Mouse (Mus musculus) hindbrain, postnatal 0 days (tissue): Measurements from ENCODE around the gene Laptm5. TPM values are rescaled to one million over a fixed set of nuclear protein-coding genes. Genes with fewer than 3 reads are reported as not detected.

Source experiments
- ATAC-seq: fragments of 200-750 bp; cut with Nextera tagmentation; 2 replicates; pipeline ENCODE4 v1.8.0; 2017; ENCODE audit warnings: mild to moderate bottlenecking, moderate TSS enrichment, moderate library complexity
- DNase-seq: peaks from one replicate; pipeline ENCODE4 v3.0.0-alpha.2; 2015; ENCODE audit warnings: low spot score
- H3K27ac ChIP-seq: fragments of 300-500 bp; sonication (generic); 2 replicates; pipeline ENCODE4 v1.5.1; 2014; ENCODE audit warnings: mild to moderate bottlenecking
- H3K27me3 ChIP-seq: fragments of 300-500 bp; sonication (generic); 2 replicates; pipeline ENCODE4 v1.6.1; 2014; ENCODE audit warnings: low read length, mixed read lengths; ENCODE audit not compliant: insufficient read depth
- H3K36me3 ChIP-seq: fragments of 300-500 bp; sonication (generic); 2 replicates; pipeline ENCODE4 v1.6.1; 2014; ENCODE audit warnings: low read length, mixed read lengths; ENCODE audit not compliant: insufficient read depth
- H3K4me1 ChIP-seq: fragments of 300-500 bp; sonication (generic); 2 replicates; pipeline ENCODE4 v1.6.1; 2014; ENCODE audit warnings: antibody characterized with exemption, low read length, mixed read lengths; ENCODE audit not compliant: insufficient read depth
- H3K4me2 ChIP-seq: fragments of 300-500 bp; sonication (generic); 2 replicates; pipeline ENCODE4 v1.6.1; 2014; ENCODE audit warnings: low read depth, mild to moderate bottlenecking, low read length, moderate library complexity, mixed read lengths
- H3K4me3 ChIP-seq: fragments of 300-500 bp; sonication (generic); 2 replicates; pipeline ENCODE4 v1.5.1; 2014; ENCODE audit warnings: low read length
- H3K9ac ChIP-seq: fragments of 300-500 bp; sonication (generic); replicated peaks from 2 replicates; pipeline ENCODE4 v1.6.1; 2014; ENCODE audit warnings: mild to moderate bottlenecking, low read length, moderate library complexity, mixed read lengths
- H3K9me3 ChIP-seq: fragments of 300-500 bp; sonication (generic); 2 replicates; pipeline ENCODE4 v1.6.1; 2016; ENCODE audit warnings: low read length, mixed read lengths
- CTCF ChIP-seq: IDR thresholded peaks from 2 replicates; pipeline ENCODE4 v1.5.1; 2016; ENCODE audit warnings: antibody characterized with exemption, control low read depth, low read depth
- WGBS: fragments of 180-500 bp; shearing (Covaris S2); extraction: QIAGEN DNeasy Blood & Tissue Kit; methylation state at CpG from one replicate; pipeline ENCODE4 v1.1.7; 2014; 5-methylcytosine and 5-hydroxymethylcytosine counted together
- polyA plus RNA-seq: library from polyadenylated mRNA; unstranded; fragments of >200 nt; fragmentation: Nextera tagmentation; extraction: Ambion mirVana; gene quantifications from 2 replicates; pipeline ENCODE4 v1.2.1, GENCODE M21; 2015
- total RNA-seq: library from RNA; depleted of rRNA; stranded (reverse); fragments of >200 nt; gene quantifications from 2 replicates; pipeline ENCODE4 v1.2.3, GENCODE M21; 2014; rRNA removed

Laptm5 gene
- total RNA-seq = 42.8 and 71.4 TPM in 2 replicates
- polyA plus RNA-seq = 40.8 and 43.1 TPM in 2 replicates

DNA sequence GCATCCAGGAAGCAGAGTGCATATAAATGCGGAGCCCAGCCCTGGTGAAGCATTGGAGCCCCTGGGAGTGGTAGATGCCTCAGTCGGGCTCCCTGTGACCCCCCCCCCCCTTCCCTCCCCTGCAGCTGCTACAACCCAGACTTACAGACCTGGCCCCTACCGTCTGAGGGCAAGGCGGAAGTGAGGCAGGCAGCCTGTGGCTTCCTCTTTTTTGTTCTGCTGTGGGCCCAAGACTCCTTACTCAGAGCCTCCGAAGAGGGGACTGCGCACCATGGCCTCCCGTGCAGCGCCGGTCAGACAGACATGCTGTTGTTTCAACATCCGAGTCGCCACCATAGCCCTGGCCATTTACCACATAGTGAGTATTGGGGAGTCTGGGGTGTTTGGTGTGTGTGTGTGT, at the start of gene Laptm5:
Gene Laptm5, plus strand, starts transcription at position 49 of the 400 bp plus-strand sequence.
- TF ChIP-seq CTCF = no peak
- no peaks in the 10 kb centered on the region for H3K4me1 ChIP-seq
- no peak for ATAC-seq
- 69% methylated on average over 11 of the region's 11 CpGs for WGBS
- no peak within 1 kb of the TSS for H3K27ac ChIP-seq
- H3K4me3 ChIP-seq = no peak within 1 kb of the TSS
- H3K27me3 ChIP-seq = no peaks in the 10 kb centered on the region
- no peaks in the 10 kb centered on the region for H3K9me3 ChIP-seq
- no peak within 1 kb of the TSS for H3K9ac ChIP-seq
- no peaks in the 10 kb centered on the region for H3K36me3 ChIP-seq
- no peak within 1 kb of the TSS for H3K4me2 ChIP-seq
- no peak for DNase-seq

DNA sequence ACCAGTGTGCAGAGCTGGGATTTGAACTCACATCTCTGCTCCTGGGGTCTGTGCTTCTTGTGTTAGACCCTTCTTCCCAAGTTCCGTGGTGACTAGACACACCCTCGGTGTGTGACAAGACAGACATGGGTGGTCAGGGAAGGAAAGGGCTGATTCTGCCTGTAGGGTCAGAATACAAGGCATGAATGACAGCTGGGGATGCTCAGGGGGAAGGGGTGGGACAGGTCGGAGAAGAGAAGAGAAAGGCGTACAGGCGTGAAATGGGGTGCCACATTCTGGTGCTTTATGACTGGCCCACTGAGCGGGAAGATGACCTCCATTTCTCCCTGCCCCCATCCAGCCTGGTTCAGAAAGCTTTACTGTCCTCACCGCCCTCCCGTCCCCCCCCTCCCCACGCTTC, 47.5 kb upstream of the Laptm5 start:
- no peaks in the 10 kb centered on the region for H3K9me3 ChIP-seq
- H3K27ac ChIP-seq = peak overlapping the region; percentile 86
- DNase-seq (no peak), ATAC-seq (peak; percentile 18)
- H3K4me1 ChIP-seq = peaks cover 34% of the 10 kb centered on the region
- WGBS = 14% methylated on average over 9 of the region's 9 CpGs
- no peak for TF ChIP-seq CTCF
- no peaks in the 10 kb centered on the region for H3K27me3 ChIP-seq
- H3K4me2 ChIP-seq = peak overlapping the region; percentile 18; the same call in 1 of the 2 replicates
- H3K4me3 ChIP-seq = no peak overlapping the region
- H3K36me3 ChIP-seq = no peaks in the 10 kb centered on the region
- H3K9ac ChIP-seq = no peak overlapping the region

DNA sequence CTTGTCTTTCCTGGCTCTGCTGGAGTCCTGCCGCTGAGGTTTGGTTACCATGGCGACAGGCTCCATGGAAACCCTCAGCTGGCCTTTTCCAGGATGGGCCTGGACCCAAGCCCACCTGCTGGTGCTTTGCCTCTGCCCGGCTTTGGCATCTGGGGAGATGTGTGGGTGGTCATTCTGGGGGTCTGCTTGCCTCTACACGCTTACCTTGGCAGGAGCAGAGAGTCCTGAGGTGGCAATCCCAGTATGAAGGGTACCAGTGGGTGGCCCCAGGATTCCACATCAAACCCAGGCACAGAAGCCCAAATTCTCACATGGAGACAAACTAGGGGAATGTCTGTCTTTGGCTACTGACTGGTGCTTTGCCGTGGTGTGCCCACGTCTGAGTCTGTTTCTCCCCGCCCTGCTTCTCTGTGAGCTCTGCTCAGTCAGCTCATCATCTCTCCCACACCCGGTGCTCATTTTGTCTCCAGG, 47.0 kb upstream of the Laptm5 start:
- no peak overlapping the region for H3K9ac ChIP-seq
- no peak overlapping the region for H3K4me2 ChIP-seq
- ATAC-seq = peak; percentile 67
- H3K27ac ChIP-seq = peak overlapping the region; percentile 86
- H3K9me3 ChIP-seq = no peaks in the 10 kb centered on the region
- H3K27me3 ChIP-seq = no peaks in the 10 kb centered on the region
- peaks cover 32% of the 10 kb centered on the region for H3K4me1 ChIP-seq
- H3K36me3 ChIP-seq = no peaks in the 10 kb centered on the region
- H3K4me3 ChIP-seq = no peak overlapping the region
- TF ChIP-seq CTCF = peak; percentile 3; the same call in 1 of the 2 replicates
- DNase-seq = peak; percentile 94
- 7% methylated on average over 8 of the region's 8 CpGs for WGBS

DNA sequence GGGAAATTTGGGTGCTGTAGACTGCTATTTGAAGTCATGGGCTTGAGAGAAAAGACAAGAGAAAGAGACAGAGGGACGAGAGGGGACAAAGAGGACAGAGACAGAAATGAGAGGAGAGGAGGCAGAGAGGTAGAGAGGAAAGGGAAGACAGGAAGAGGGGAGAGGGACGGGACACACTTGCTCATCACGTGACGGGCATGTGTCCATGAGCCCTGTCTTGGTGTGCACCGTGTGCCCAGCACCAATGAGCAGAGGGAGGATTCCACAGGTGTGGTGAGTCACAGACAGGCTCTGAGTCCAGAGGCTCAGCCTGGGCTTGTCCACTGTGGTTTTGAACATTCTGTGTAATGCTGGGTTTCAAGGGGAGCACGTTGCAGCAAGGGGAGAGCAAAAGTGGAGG, 45.0 kb upstream of the Laptm5 start:
- no peak overlapping the region for H3K9ac ChIP-seq
- H3K4me3 ChIP-seq = no peak overlapping the region
- H3K4me1 ChIP-seq = peaks cover 18% of the 10 kb centered on the region
- DNase-seq (no peak), ATAC-seq (no peak)
- no peak overlapping the region for H3K4me2 ChIP-seq
- H3K9me3 ChIP-seq = no peaks in the 10 kb centered on the region
- H3K36me3 ChIP-seq = no peaks in the 10 kb centered on the region
- WGBS = 76% methylated on average over 6 of the region's 6 CpGs
- no peak for TF ChIP-seq CTCF
- no peaks in the 10 kb centered on the region for H3K27me3 ChIP-seq
- H3K27ac ChIP-seq = no peak overlapping the region

DNA sequence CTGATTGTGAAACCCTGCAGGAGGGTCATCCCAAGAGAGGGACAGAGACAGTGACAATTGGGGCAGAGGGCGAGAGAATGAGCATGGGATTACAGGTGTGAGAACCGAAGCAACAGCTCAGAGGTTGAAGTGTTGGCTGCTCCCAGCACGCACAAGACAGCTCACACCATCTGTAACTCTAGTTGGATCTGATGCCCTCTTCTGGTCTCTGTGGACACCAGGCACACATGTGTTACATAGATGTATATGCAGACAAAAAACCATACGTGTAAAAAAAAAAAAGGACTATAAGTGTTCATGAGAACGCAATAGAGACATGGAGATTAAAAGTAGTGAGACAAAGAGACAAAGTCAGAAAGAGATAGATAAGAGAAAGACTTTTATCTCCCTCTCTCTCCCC, 44.1 kb upstream of the Laptm5 start:
- Histone ChIP-seq H3K4me1 (peaks cover 18% of the 10 kb centered on the region), H3K36me3 (no peaks in the 10 kb centered on the region), H3K9ac (no peak overlapping the region), H3K9me3 (no peaks in the 10 kb centered on the region), H3K4me2 (no peak overlapping the region), H3K27ac (no peak overlapping the region), H3K4me3 (no peak overlapping the region), H3K27me3 (no peaks in the 10 kb centered on the region)
- DNase-seq (peak; percentile 39), ATAC-seq (no peak)
- TF ChIP-seq CTCF = peak; percentile 45
- WGBS = 46% methylated on average over 5 of the region's 5 CpGs

DNA sequence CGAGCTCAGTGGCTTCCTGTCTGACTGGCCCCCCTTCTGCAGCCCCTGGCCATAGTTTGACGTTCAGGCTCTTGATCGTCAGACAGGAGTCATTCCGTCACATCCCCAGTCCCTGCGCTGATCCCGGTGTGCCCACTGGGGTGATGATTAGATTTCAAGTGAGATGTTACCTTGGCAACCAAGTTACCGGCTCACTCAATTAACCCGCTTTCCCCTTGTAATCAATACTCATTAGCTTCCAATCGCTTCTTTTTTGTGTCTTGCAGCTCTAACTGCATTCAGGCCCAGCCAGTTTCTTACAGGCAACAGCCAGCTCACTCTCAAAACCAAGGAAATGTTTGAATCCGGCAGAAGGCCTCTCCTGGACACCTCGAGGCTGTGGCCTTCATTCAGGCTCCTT, 40.5 kb upstream of the Laptm5 start:
- peaks cover 16% of the 10 kb centered on the region for H3K4me1 ChIP-seq
- no peak overlapping the region for H3K4me3 ChIP-seq
- peak overlapping the region; percentile 21; the same call in 1 of the 2 replicates for H3K9ac ChIP-seq
- peak; percentile 44 for DNase-seq
- H3K4me2 ChIP-seq = no peak overlapping the region
- peak overlapping the region; percentile 65 for H3K27ac ChIP-seq
- no peaks in the 10 kb centered on the region for H3K9me3 ChIP-seq
- 31% methylated on average over 11 of the region's 11 CpGs for WGBS
- ATAC-seq = no peak
- no peaks in the 10 kb centered on the region for H3K27me3 ChIP-seq
- no peaks in the 10 kb centered on the region for H3K36me3 ChIP-seq
- TF ChIP-seq CTCF = no peak

DNA sequence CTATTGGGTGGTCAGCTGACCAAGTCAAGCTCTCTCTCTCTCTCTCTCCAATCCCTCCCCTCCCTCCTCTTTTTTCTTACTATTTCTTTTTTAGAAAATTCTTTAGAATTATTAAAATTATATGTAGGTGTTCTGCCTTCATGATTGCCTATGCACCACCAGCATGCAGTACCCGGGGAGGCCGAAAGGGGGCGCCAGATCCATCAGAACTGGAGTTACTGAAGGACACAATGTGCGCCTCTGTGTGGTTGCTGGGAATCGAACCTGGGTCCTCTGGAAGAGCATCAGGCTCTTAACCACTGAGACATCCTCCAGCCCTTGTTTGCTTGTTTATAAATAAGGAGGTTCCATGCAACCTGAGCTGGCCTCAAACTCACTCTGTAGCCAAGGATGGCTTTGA, 39.5 kb upstream of the Laptm5 start:
- Histone ChIP-seq H3K4me1 (peaks cover 22% of the 10 kb centered on the region), H3K27me3 (no peaks in the 10 kb centered on the region), H3K4me2 (no peak overlapping the region), H3K27ac (no peak overlapping the region), H3K36me3 (no peaks in the 10 kb centered on the region), H3K4me3 (no peak overlapping the region), H3K9ac (no peak overlapping the region), H3K9me3 (no peaks in the 10 kb centered on the region)
- WGBS = 89% methylated on average over 5 of the region's 5 CpGs
- TF ChIP-seq CTCF = peak; percentile 54
- ATAC-seq = no peak
- no peak for DNase-seq
